Mouse (Mus musculus): ENCODE measurements around the gene Scarf2. TPM values are rescaled to one million over a fixed set of nuclear protein-coding genes. Genes with fewer than 3 reads are reported as not detected.

The Scarf2 gene
- total RNA-seq, 2 experiments from 2014 or later: 3.8 to 4.5 TPM

GRCm38 (mm10) chr16:17853263-17853662 is 56.2 kb downstream of the Scarf2 start:
- intact Hi-C loops (cut with DNase I): no loop called here
- no peak for DNase-seq (ENCODE audit: low spot score in 2 of 2)

GRCm38 (mm10) chr16:17857157-17857556 is 60.1 kb downstream of the Scarf2 start:
- intact Hi-C loops (cut with DNase I): no loop called here
- DNase-seq (ENCODE audit: low spot score in 2 of 2): no peak

Other genes with a start within 250 kb of the Scarf2 start
- gene Lrrc74b, start 236.0 kb upstream of the Scarf2 start, total RNA-seq (2021): under 1 TPM; 0.29 to 0.42 TPM
- gene P2rx6, start 235.4 kb upstream of the Scarf2 start, total RNA-seq (2021): under 1 TPM; 0.13 to 0.19 TPM
- 10 to 100 TPM; 71.7 to 76.3 TPM for gene Slc7a4, start 214.1 kb upstream of the Scarf2 start, total RNA-seq (2021)
- 10 to 100 TPM; 51.9 to 58.8 TPM for gene Smpd4, start 177.9 kb upstream of the Scarf2 start, total RNA-seq (2021)
- gene Ccdc74a, start 150.8 kb upstream of the Scarf2 start, total RNA-seq (2021): 10 to 100 TPM; 27.5 to 33.9 TPM
- gene Med15, start 64.4 kb upstream of the Scarf2 start, total RNA-seq (2021): 10 to 100 TPM; 68.9 to 70.1 TPM
- gene Klhl22, start 37.7 kb upstream of the Scarf2 start, total RNA-seq (2021): 10 to 100 TPM; 93.6 to 98.8 TPM
- 1 to 10 TPM; 3.5 to 5.0 TPM for gene B830017H08Rik, start 35.8 kb downstream of the Scarf2 start, total RNA-seq (2021)
- 10 to 100 TPM; 11.7 to 14.6 TPM for gene Car15, start 41.1 kb downstream of the Scarf2 start, total RNA-seq (2021)
- gene Gm20518, start 94.4 kb downstream of the Scarf2 start, total RNA-seq (2021): 1 to 10 TPM; 1.5 to 2.0 TPM
- gene Tssk1, start 96.9 kb downstream of the Scarf2 start, total RNA-seq (2021): under 1 TPM; 0.11 to 0.23 TPM
- gene Dgcr2, start 101.3 kb downstream of the Scarf2 start, total RNA-seq (2021): 100 to 1,000 TPM; 102 to 105 TPM
- gene Tssk2, start 101.4 kb downstream of the Scarf2 start, total RNA-seq (2021): not detected
- gene Ess2, start 114.1 kb downstream of the Scarf2 start, total RNA-seq (2021): 10 to 100 TPM; 29.4 to 29.8 TPM
- gene Gsc2, start 117.8 kb downstream of the Scarf2 start, total RNA-seq (2021): not detected
- gene Slc25a1, start 130.9 kb downstream of the Scarf2 start, total RNA-seq (2021): 10 to 100 TPM; 52.4 to 53.8 TPM
- not detected for gene Vpreb2, start 183.1 kb downstream of the Scarf2 start, total RNA-seq (2021)

Data from left cerebral cortex, postnatal 14 days (tissue).